Mouse (Mus musculus) c-Kit-positive CD71-positive TER-119-positive erythroid progenitor cells, embryonic 14.5 days (primary cell): Measurements from ENCODE around the gene Fads2.

Experiments used
- DNase-seq: peaks from one replicate; pipeline ENCODE4 v3.0.0-alpha.2; 2013; ENCODE audit warnings: low spot score

The Fads2 gene

DNA sequence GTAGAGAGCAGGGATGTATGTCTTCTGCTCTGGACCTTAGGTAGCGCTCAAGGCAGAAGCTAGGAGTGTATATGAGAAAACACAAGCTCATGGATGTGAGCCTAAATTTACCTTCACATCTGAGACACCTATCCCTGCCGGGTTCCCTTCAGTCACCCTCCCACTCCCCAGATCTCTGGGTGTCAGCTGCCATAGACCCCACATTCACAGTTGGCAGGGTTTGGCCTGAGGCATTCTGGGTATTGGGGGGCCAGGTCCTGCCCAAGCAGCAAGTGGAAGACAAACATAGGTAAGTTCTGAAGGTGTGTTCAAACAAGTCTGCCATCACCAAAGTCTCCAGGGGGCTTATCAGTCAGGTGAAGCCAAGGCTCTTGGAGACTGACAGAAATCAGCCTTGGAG is 39.9 kb downstream of the Fads2 start:
- DNase-seq = no peak

DNA sequence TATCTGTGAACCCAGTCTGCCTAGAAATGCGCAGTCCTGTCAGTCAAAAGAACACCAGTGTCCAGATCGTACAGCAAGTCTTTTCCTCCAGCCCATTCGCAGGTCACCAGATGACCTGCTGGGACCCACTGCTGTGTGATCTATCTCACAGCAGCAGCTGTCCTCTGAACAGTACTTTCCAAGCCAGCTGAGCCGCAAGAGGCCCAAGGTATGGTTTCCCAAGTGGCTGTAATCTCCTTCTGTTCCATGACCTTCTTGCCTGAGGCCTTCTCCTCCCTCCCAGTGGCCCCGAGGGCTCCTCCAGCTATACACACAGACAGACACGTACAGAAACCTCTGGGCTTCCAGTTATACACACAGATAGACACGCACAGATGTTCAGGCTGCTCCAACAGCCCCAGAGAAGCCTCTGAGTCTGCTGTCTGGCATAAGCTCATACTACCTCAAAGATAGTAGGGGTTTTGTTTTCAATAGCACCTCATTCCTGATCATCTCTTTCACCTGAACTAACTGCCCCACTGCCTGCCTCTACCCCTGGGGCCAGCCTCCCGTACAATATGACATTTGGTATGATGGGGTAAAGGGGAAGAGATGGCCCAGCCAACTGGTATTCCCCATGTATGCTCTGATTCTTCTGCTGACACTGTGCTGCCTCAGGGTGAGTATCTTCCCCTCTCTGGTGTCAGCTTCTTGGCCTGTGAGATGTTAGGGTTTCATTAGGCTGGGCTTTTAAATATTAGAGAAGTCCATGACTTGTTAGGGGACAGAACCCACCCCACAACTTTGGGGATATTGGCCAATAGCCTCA is 40.6 kb downstream of the Fads2 start:
- no peak for DNase-seq

DNA sequence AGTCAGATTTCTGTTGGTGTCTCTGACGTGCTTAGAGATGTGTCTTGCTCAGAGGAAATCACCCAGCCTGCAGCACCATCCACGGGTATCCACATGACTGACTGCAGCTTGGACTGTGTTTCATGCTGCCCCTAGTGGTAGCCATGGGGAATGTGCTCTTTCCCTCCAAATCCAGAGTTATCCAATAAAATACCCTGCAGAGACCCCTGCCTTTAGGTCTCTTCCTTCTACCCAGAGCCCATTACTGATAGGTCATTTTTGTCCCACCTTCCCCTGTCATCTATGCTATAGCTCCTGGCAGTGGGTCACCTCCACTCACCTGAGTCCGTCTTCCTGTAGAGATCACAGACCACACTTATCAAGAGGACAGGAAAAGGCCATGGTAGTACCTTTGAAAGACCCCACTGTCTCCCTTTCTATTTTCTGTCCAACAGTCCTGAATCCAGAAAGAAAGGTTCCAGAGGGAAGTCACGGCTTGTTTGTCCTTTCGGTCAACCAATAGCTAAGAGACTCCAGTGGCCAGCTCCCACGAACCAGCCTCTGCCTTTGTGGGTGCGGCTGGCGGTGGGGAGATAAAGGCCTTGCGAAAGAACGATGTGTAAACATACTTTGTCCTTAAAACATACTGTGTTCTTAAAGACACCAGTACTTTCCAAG is 41.5 kb downstream of the Fads2 start:
- peak; percentile 62 for DNase-seq

DNA sequence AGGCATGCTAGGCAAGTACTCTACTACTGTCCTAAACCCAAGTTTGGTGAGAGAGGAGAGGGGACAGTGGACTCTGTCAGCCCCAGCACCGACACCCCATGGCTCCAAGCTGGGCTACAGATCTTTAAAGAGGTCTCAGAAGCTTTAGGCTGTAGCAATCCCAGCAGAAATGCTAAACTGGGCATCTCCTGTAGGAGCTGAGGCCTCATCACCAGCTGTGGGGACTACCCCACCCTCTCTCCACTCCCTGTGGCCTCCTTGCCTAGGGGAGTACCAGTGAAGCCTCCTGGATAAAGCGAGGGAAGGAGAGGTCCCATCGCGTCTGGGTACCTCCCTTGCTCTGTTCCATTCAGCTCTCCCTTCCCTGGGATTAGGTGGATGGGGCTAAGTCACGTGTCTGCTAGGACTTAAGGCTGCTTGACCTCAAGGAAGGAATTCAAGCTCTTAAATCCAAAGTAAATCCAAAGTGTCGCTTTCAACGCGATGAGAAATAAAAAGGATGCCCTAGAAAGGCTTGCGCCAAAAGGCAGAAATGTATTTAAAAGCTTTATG is 42.6 kb downstream of the Fads2 start:
- no peak for DNase-seq

DNA sequence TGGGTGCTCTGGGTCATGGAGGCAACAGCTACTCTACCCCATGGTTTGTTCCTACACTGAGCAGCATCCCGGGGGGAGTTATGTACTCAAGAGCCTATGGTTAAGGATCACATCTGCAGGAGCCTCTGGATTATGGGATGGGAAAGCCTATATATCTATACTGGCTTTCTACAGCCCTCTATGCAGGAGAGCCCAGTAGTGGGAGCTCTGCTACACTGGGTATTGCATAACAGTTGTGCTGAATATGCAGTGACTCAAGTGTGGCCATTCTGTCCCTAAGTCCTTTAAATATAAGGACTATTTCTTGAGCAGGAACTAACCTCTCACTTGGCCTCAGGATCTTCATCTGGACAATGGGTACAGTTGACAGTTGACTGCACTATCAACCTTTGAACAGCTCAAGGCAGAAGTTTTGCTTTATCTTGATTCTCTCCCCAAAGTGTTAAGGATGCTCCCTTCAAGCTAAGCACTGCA is 43.2 kb downstream of the Fads2 start:
- no peak for DNase-seq

DNA sequence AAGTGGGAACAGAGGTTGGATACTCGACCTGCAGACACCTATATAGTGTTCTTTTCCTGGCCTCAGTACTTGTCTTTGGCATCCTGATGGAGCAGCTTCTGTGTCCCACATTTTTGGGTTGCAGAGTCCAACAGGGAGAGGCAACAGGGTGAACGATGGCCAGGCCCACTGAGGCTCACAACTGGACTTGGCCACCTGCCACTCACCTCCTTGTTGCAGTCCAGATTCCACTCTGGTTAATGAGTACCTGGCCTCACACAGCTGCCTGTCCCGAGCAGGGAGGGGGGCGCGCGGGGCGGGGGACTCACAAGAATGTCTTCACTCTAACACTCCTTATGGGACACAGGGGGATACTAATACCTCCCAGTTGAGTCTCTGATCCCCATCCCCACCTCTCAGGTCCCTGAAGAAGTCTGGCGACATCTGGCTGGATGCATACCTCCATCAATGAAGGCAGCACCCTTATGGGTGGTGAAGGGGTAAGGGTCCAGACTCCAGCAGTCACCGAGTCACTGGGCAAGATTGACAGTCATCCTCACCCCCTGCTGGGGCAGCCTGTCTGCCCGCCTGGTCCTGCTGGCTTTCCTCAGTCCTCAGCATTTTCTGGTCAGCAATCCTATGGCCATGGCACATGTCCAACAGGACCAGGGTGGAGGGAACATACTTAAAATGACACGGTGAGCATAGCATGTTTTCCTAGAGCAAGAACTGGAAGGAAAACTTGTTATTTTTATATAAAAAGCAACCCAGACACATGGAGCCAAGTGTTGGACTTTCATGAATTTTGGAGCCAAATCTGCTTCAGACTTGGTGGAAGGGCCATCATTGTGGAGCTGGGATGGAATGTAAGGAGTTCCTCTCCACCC is 43.8 kb downstream of the Fads2 start:
- no peak for DNase-seq

DNA sequence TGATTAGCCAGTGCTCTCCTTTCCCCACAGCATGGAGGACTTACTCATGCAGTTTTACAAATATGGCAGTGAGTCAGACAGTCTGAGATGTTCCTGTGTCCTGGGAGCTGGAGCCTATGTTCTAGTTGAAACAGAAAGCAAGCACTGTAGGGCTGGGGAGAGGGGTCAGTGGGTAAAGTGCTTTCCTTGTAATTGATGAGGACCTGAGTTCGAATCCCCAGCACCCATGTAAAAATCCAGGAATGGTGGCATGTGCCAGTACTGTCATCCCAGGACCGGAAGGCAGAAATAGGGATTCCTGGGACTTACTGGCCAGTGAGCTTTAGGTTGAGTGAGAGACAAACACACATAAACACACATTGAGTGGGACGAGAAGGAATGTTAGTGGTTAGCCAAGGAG is 44.9 kb downstream of the Fads2 start:
- no peak for DNase-seq

DNA sequence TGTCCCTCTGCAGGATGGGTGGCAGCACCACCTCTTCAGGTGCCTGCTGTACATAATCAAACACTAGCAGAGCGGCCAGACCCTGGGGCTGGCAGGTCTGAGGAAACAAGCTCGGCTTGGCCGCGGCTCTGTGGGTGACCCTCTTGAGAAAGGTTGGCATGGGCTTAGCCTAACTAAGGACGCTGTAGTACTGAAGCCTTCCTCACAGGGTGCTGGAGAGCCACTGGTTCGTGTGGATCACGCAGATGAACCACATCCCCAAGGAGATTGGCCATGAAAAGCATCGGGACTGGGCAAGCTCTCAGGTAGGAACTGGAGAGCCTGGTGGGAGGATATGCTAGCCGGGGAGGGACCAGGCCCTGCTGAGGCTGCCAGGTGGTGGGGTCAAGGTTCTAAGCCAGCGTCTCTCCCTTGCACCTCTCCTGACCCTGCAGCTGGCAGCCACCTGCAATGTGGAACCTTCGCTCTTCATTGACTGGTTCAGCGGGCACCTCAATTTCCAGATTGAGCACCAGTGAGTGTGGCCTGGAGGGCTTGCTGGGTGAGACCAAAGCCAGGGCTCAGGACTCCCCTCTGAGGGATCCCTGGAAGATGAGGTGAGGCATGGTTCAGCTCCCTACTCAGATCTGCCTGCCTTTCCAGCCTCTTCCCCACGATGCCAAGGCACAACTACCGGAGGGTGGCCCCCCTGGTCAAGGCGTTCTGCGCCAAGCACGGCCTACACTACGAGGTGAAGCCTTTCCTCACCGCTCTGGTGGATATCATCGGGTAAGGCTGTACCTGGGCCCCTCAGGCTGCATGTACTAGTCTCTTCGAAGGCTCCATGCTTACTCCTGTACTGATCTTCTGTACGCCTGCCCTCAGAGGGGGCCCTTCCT is 45.5 kb downstream of the Fads2 start:
- no peak for DNase-seq

DNA sequence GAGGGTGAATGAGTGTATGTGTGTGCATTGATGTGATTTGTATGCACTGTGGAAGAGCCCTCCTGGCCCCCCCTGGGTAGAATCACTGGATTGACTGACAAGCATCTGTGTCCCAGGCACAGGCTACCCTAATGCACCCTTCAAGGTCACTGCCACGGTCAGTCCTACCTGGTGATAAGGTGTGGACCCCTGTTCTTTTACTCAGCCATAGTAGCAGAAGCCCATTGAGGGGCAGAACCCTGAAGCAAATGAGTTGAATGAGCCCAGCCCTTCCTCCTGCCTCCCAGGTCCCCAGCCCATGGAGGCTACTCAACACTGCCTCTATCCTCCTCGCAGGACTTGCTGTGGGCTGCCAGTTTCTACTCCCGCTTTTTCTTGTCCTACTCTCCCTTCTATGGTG is 46.3 kb downstream of the Fads2 start:
- DNase-seq = no peak

DNA sequence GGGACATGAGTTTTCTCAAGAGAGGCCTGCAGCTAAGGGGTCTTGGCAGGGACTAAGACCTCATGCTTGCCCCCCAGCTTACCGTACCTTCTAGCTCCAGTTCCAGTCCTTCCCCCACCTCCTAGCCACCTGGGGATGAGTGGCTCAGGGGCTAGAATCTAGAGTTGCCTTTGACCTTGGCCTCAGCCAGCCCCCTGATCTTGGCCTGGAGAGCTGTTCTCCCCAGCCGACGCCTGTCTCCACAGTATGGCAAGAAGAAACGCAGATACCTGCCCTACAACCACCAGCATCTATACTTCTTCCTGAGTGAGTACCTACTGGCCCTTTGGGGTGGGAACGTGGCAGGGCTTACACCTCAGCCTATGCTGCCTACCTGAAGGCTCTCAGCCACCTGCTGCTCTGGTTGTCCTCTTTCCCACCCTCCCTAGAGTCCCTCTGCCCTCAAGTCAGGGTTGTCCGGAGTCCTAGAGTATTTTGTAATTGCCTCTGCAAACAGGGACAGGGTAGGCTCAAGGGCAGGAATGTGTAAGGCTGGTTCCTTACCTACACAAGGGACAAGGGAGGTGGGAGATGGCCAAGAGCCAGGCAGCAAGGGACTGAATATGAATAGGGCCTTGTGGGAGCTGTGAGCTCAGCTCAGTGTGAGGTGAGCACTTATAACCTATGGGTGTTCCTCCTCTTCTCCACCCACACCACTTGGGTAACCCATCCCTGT is 47.0 kb downstream of the Fads2 start:
- no peak for DNase-seq

DNA sequence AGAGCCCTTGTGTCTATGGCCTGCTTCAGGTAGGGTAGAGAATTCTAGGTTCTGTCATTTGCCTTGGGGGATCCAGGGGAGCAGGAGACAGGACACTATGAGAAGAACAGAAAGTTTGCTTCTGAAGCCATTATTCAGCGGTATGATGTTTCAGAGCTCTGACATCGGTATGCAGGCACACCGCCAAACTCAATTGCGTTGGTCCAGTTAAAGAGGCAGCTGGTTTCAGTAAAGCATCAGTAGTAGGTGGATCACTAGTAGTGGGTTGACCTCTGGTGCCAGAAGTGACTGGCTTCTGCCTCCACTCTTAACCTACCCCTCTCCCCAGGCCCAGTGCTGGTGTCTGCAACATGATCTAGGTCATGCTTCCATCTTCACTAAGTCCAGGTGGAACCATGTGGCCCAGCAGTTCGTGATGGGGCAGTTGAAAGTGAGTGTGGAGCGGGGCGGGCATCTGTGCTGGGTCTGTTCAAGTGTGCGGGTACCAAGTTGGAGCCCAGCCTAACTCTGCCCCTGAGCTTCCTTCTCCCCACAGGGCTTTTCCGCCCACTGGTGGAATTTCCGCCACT is 47.8 kb downstream of the Fads2 start:
- no peak for DNase-seq

DNA sequence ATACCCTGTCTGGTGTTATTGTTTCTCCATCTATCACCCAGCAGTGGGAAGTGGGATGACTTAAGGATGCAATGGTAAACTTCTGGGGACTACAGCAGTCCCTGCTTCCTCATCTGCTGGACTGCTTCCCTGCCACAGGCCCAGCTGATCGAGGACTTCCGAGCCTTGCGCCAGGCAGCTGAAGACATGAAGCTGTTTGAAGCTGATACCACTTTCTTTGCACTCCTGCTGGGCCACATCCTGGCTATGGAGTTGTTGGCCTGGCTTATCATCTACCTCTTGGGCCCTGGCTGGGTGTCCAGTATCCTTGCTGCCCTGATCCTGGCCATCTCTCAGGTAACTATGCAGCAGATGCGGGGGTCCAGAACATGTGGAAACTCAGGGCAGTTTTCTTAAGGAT is 48.8 kb downstream of the Fads2 start:
- DNase-seq = no peak

DNA sequence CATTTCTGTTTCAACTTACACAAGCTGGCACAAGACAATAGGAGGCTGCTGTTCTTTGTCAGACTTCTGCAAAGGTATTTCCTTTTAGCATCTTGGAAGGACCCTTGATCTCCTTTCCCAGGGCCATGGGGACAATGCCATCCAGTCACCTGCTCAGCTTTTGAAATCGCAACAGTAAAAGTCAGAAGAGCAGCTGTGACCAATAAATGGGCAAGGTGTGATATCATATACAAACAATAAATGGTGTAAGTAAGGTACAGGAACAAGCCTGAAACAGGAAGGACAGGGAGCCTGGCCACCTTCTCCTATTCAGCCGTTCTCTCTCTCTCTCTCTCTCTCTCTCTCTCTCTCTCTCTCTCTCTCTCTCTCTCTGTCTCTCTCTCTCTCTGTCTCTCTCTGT is 51.1 kb downstream of the Fads2 start:
- DNase-seq = no peak

DNA sequence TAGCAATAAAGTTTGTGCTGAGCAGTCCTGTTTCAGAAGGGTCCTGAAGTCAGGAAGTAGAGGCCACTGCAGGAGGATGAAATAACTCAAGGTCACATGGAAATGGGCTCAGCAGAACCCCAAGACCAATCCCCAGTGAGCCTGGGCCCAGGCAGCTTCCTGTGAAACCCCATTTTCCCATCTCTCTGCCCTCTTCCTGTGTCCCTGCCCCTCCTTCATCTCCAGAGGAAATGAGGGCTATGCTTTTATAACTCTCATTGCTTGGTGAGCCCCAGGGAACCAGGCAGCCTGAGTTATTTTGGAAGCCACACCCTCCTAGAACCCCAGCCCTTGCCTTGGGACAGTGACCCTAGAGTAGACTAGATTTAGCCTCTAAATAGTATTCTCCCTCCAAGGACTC is 52.0 kb downstream of the Fads2 start:
- DNase-seq = no peak

DNA sequence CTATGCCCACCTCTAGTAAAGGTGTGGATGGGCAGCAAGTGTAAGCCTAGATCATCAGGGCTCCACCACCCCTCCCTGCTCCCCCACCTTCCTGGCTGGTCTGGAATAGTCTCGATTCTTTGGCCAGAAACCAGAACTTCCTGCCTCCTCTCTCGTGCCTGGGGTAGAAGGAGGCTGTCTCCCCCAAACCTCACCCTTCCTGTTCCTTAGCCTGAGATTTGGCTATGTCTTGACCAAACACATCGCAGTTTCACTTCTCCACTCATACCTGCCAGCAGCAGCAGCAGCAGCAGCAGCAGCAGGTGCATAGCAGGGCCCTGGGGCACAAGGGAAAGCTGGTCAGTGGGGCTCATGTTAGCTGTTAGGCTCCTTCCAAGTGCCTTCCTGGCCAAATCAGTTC is 54.6 kb downstream of the Fads2 start:
- DNase-seq = no peak

DNA sequence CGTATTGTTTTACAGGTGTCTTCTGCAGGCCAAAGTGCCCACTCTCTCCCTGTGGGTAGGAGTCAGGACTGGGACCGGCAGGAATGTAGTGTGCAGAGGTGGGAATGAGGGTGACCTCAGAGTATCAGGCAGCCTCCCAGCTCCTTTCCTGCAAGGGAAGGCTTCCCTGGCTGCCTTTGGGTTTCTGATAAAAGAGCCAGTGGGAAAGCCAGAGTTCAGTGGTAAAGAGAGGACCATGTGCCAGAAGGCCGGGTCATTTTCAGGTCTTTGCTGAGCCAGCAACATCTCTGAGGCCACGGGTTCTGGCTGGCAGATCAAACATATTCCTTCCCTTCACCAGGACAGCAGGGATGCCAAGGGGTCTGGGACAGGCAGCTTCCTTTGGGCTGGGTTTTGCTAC is 55.2 kb downstream of the Fads2 start:
- DNase-seq = no peak

DNA sequence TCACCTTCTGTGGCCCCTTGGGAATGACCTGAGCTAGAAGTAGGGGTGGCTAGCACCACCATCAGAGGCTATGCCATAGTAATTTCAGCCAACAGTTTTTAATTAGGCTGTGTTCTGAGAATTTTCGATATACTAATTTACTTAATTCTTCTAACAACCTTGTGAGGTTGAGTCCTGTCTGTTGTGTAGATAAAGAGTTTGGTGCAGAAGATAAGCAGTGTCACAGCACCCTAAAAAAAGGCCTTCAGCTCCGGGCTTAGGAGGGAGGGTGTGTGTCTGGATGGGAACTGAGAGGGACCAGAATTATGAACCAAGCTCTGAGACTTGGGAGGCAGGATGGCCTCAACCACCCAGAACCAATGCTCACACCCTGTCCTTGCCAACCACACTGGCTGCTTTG is 55.8 kb downstream of the Fads2 start:
- peak; percentile 63 for DNase-seq

DNA sequence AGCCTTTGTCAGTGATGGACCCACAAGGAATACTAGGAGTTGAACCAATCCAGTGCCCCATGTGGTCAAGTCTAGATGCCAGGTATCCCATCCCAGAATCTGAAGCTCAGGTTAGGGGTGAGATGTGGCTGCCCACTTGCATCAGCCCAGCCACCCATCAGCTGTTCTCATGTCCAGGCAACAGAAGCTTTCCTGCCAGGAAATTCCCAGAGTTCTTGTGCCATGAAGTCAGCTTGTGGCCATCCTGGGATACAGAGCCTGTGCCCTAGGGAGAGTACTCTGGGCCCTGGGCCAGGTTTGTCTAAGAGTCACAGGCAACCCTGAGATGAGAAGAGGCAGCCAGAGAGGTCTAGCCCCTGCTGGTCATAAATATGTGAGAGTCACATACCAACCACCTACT is 57.9 kb downstream of the Fads2 start:
- DNase-seq = no peak

DNA sequence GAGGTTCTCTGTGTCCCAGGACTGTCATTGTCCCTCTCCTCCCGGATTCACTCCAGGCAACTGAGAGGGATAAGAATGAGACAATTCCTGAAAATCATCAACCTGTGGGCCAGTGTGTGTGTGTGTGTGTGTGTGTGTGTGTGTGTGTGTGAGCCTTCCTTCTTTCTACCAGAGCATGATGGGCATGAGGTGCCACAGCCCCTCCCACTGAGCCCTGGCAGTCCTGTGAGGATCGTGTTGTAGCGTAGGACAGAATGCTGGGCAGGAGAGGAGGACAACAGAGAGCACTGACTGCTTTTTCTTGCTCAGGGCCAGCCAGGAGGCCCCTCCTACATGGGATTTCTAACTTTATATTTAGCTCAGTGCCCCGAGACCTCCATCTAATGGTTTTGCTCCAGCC is 58.7 kb downstream of the Fads2 start:
- no peak for DNase-seq

DNA sequence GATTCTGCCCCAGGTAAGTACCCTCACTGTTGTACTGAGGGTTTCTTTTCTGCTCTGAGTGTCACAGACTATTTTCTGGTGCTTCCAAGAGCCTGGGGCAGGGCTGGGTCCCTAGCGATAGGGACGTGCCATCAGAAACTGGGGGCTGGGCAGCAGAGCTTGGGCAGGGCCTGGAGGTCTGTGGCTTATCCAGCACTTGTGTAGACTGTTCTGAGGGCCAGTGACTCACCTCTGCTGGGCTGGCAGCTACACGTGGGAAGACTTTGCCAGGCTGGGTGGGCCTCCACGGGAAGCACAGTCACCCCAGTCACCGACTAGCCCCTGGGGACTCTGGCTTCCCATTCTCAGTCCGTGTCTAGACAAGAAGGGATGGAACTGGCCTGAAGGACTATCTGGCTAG is 59.3 kb downstream of the Fads2 start:
- DNase-seq = peak; percentile 82
